Mouse (Mus musculus) midbrain, embryonic 14.5 days (tissue): ENCODE results near the gene Iqcd. TPM values are rescaled to one million over a fixed set of nuclear protein-coding genes. Genes with fewer than 3 reads are reported as not detected.

Experiments used
- ATAC-seq: fragments of 200-750 bp; cut with Nextera tagmentation; 2 replicates; pipeline ENCODE4 v1.8.0; 2017; ENCODE audit warnings: moderate number of reproducible peaks, moderate library complexity; ENCODE audit not compliant: low FRiP score, low TSS enrichment
- DNase-seq: peaks from one replicate; pipeline ENCODE4 v3.0.0-alpha.2; 2015
- H3K27ac ChIP-seq: fragments of 300-500 bp; sonication (generic); replicated peaks from 2 replicates; pipeline ENCODE4 v1.5.1; 2014; ENCODE audit warnings: mild to moderate bottlenecking, low read depth, low read length, moderate library complexity
- H3K27me3 ChIP-seq: fragments of 300-500 bp; sonication (generic); 2 replicates; pipeline ENCODE4 v1.6.1; 2014; ENCODE audit warnings: low read length, control low read depth, mixed read lengths; ENCODE audit not compliant: control insufficient read depth, insufficient read depth
- H3K36me3 ChIP-seq: fragments of 300-500 bp; sonication (generic); 2 replicates; pipeline ENCODE4 v1.6.1; 2014; ENCODE audit warnings: low read length, control low read depth; ENCODE audit not compliant: control insufficient read depth, insufficient read depth
- H3K4me1 ChIP-seq: fragments of 300-500 bp; sonication (generic); 2 replicates; pipeline ENCODE4 v1.6.1; 2014; ENCODE audit warnings: mild to moderate bottlenecking, antibody characterized with exemption, low read length, control low read depth; ENCODE audit not compliant: control insufficient read depth, insufficient read depth
- H3K4me2 ChIP-seq: fragments of 300-500 bp; sonication (generic); 2 replicates; pipeline ENCODE4 v1.6.1; 2014; ENCODE audit warnings: mild to moderate bottlenecking, low read length, moderate library complexity
- H3K4me3 ChIP-seq: fragments of 300-500 bp; sonication (generic); replicated peaks from 2 replicates; pipeline ENCODE4 v1.5.1; 2014; ENCODE audit warnings: low read depth, low read length
- H3K9ac ChIP-seq: fragments of 300-500 bp; sonication (generic); replicated peaks from 2 replicates; pipeline ENCODE4 v1.6.1; 2014; ENCODE audit warnings: mild to moderate bottlenecking, low read length, moderate library complexity
- H3K9me3 ChIP-seq: fragments of 300-500 bp; sonication (generic); 2 replicates; pipeline ENCODE4 v1.6.1; 2016; ENCODE audit warnings: low read length, control low read depth, mixed read lengths; ENCODE audit not compliant: control insufficient read depth
- WGBS: fragments of 180-500 bp; shearing (Covaris S2); extraction: QIAGEN DNeasy Blood & Tissue Kit; methylation state at CpG from one replicate; pipeline ENCODE4 v1.1.7; 2014; 5-methylcytosine and 5-hydroxymethylcytosine counted together
- polyA plus RNA-seq: library from polyadenylated mRNA; unstranded; fragments of >200 nt; fragmentation: Nextera tagmentation; extraction: Ambion mirVana; gene quantifications from 2 replicates; pipeline ENCODE4 v1.2.1, GENCODE M21; 2014

Gene Iqcd
- 1.4 and 1.7 TPM in 2 replicates for polyA plus RNA-seq

- Histone ChIP-seq H3K4me1 (peaks cover 18% of the 10 kb centered on the region), H3K36me3 (0 out of 2 replicates have a peak, but pooled peaks cover 3% of the 10 kb centered on the region), H3K27ac (peak within 1 kb of the TSS; percentile 71), H3K4me3 (peak within 1 kb of the TSS; percentile 74), H3K27me3 (no peaks in the 10 kb centered on the region), H3K4me2 (peak within 1 kb of the TSS; percentile 99), H3K9me3 (no peaks in the 10 kb centered on the region), H3K9ac (peak within 1 kb of the TSS; percentile 85)
- ATAC-seq = peak; percentile 98
- under 1% methylated on average over 35 of the region's 35 CpGs for WGBS
- DNase-seq = peak; percentile 100
These were observed at the start of gene Iqcd, which contains the start of gene Tpcn1 for GRCm38 (mm10) chr5:120588569-120589094. Iqcd (plus strand) TSS chr5:120589016. Tpcn1 (minus strand) TSS chr5:120588673.

GRCm38 (mm10) chr5:120548236-120548850, 40.5 kb upstream of the Iqcd start:
- no peak overlapping the region for H3K4me2 ChIP-seq
- no peak overlapping the region for H3K9ac ChIP-seq
- peaks cover 22% of the 10 kb centered on the region for H3K36me3 ChIP-seq
- no peak overlapping the region for H3K4me3 ChIP-seq
- H3K9me3 ChIP-seq = no peaks in the 10 kb centered on the region
- H3K27me3 ChIP-seq = no peaks in the 10 kb centered on the region
- DNase-seq = no peak
- WGBS = 81% methylated on average over 11 of the region's 11 CpGs
- no peak for ATAC-seq
- no peaks in the 10 kb centered on the region for H3K4me1 ChIP-seq
- H3K27ac ChIP-seq = no peak overlapping the region

- no peaks in the 10 kb centered on the region for H3K27me3 ChIP-seq
- ATAC-seq = no peak
- H3K27ac ChIP-seq = no peak overlapping the region
- H3K9ac ChIP-seq = no peak overlapping the region
- peaks cover 34% of the 10 kb centered on the region for H3K36me3 ChIP-seq
- no peak overlapping the region for H3K4me2 ChIP-seq
- H3K4me1 ChIP-seq = no peaks in the 10 kb centered on the region
- H3K4me3 ChIP-seq = no peak overlapping the region
- no peaks in the 10 kb centered on the region for H3K9me3 ChIP-seq
- 86% methylated on average over 5 of the region's 5 CpGs for WGBS
- no peak for DNase-seq
These were observed 38.7 kb upstream of the Iqcd start for GRCm38 (mm10) chr5:120550137-120550536.

- Histone ChIP-seq H3K9me3 (no peaks in the 10 kb centered on the region), H3K4me3 (no peak overlapping the region), H3K36me3 (peaks cover 36% of the 10 kb centered on the region), H3K27me3 (no peaks in the 10 kb centered on the region), H3K4me2 (no peak overlapping the region), H3K9ac (no peak overlapping the region), H3K27ac (no peak overlapping the region), H3K4me1 (no peaks in the 10 kb centered on the region)
- ATAC-seq (no peak), DNase-seq (no peak)
- 95% methylated on average over 5 of the region's 5 CpGs for WGBS
These were observed 38.1 kb upstream of the Iqcd start for GRCm38 (mm10) chr5:120550673-120551072.

GRCm38 (mm10) chr5:120555871-120556270, 32.9 kb upstream of the Iqcd start:
- H3K9ac ChIP-seq = no peak overlapping the region
- H3K27ac ChIP-seq = no peak overlapping the region
- no peak overlapping the region for H3K4me2 ChIP-seq
- no peaks in the 10 kb centered on the region for H3K27me3 ChIP-seq
- ATAC-seq = no peak
- H3K36me3 ChIP-seq = peaks cover 44% of the 10 kb centered on the region
- H3K4me3 ChIP-seq = no peak overlapping the region
- no peaks in the 10 kb centered on the region for H3K9me3 ChIP-seq
- peaks cover 16% of the 10 kb centered on the region; the same call in 1 of the 2 replicates for H3K4me1 ChIP-seq
- no peak for DNase-seq
- 86% methylated on average over 24 of the region's 24 CpGs for WGBS

- no peak overlapping the region for H3K27ac ChIP-seq
- 78% methylated on average over 8 of the region's 8 CpGs for WGBS
- DNase-seq (no peak), ATAC-seq (no peak)
- H3K4me1 ChIP-seq = peaks cover 19% of the 10 kb centered on the region; the same call in 1 of the 2 replicates
- H3K4me3 ChIP-seq = no peak overlapping the region
- no peak overlapping the region for H3K4me2 ChIP-seq
- H3K9ac ChIP-seq = no peak overlapping the region
- no peaks in the 10 kb centered on the region for H3K27me3 ChIP-seq
- peaks cover 33% of the 10 kb centered on the region for H3K36me3 ChIP-seq
- no peaks in the 10 kb centered on the region for H3K9me3 ChIP-seq
These were observed 30.8 kb upstream of the Iqcd start for GRCm38 (mm10) chr5:120558041-120558440.

GRCm38 (mm10) chr5:120558762-120559161, 30.1 kb upstream of the Iqcd start:
- no peak overlapping the region for H3K4me3 ChIP-seq
- no peaks in the 10 kb centered on the region for H3K27me3 ChIP-seq
- H3K4me2 ChIP-seq = no peak overlapping the region
- H3K9ac ChIP-seq = no peak overlapping the region
- H3K4me1 ChIP-seq = peaks cover 26% of the 10 kb centered on the region
- peaks cover 26% of the 10 kb centered on the region for H3K36me3 ChIP-seq
- DNase-seq (no peak), ATAC-seq (no peak)
- H3K9me3 ChIP-seq = no peaks in the 10 kb centered on the region
- no peak overlapping the region for H3K27ac ChIP-seq
- 70% methylated on average over 14 of the region's 14 CpGs for WGBS

GRCm38 (mm10) chr5:120560129-120560615, 28.6 kb upstream of the Iqcd start:
- no peak overlapping the region for H3K4me2 ChIP-seq
- 65% methylated on average over 9 of the region's 9 CpGs for WGBS

More at GRCm38 (mm10) chr5:120560129-120560615, 28.6 kb upstream of the Iqcd start:
- no peak for DNase-seq
- peaks cover 14% of the 10 kb centered on the region for H3K36me3 ChIP-seq
- no peaks in the 10 kb centered on the region for H3K9me3 ChIP-seq
- no peak for ATAC-seq
- peak overlapping the region; percentile 57; the same call in 1 of the 2 replicates for H3K27ac ChIP-seq
- no peaks in the 10 kb centered on the region for H3K27me3 ChIP-seq
- peaks cover 31% of the 10 kb centered on the region for H3K4me1 ChIP-seq
- H3K4me3 ChIP-seq = no peak overlapping the region
- H3K9ac ChIP-seq = no peak overlapping the region
